Mouse (Mus musculus): Measurements from ENCODE around the gene Zfp786.
"Not testable (repeated sequence)": the region's sequence is repeated elsewhere in the genome, so short reads cannot be mapped to it uniquely, and the experiment has no call there.

Zfp786 gene

DNA sequence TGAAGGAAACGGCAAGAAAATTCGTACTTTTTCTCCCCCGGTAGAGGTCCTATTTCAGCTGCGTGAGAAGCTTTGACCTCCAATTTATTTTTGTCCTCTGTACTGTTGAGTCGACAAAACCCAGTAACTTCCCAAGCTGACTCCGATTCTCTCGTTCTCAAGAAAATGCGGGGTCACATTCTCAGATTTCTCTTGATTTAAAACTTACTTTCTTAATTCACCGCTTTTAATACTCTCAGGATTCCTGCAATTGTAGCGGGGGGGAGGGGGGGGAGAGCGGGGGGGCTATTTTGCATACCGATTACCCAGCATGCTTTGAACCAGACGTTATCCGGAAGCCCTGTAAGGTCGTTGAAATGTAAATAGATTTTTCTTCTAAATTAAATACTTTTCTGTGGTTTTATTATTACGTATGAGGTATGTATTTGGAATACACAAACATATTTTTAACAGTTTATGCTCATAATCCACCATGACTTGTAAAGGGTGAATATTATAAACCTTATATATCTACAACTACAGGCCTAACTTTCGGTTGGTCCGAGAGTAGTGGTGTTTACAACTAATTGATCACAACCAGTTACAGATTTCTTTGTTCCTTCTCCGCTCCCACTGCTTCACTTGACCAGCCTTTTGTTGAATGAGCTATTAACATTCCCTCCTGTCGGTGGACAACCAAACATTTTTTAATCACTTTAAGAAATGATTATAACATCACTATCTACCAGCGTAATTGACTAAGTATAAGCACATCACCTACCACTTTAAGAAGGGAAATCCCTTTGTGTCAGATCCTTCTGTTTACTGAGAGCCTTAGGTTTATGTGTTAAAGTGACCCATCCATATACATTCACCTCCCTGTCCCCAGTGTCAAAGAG, 49.3 kb downstream of the Zfp786 start:
- ATAC-seq (ENCODE audit: low TSS enrichment): peak; percentile 72

DNA sequence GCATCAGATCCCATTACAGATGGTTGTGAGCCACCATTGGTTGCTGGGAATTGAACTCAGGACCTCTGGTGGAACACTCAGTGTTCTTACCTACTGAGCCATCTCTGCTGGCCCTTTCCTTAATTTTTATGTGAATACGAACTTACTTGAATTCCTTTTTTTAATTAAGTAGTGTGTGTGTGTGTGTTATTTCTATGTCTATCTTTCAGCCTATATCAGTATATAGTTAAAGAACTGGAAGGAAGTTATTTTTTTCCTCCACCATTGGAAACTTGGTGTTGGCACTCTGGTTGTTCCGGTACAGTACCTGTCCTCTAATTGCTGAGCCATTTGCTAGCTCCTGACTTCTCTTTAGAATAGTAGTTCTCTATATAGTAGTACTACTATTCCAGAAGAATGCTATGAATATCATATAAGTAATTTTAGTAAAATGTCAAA, 50.1 kb downstream of the Zfp786 start:
- no peak for ATAC-seq (ENCODE audit: low TSS enrichment)

DNA sequence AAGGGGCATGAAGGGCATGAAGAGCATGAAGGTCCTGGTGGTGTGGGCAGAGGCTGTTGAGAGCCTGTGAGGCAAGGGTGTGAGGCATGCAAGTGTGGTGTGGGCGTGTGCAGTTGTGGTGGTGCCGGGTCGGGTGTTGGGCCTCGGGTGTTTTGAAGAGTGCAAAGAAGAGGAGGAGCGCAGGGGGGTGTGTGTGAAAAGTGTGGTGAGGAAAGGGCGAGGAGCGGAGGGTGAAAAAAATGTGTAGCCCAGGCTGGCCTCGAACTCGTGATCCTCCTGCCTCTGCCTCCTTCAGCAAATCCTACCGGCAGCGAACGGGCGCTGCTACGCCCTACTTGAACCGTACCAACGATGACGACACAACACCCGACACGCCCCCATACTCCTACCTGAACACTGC, 58.9 kb downstream of the Zfp786 start:
- 0 out of 2 replicates have a peak, but pooled peaks have one; percentile 31 for ATAC-seq (ENCODE audit: low TSS enrichment)

DNA sequence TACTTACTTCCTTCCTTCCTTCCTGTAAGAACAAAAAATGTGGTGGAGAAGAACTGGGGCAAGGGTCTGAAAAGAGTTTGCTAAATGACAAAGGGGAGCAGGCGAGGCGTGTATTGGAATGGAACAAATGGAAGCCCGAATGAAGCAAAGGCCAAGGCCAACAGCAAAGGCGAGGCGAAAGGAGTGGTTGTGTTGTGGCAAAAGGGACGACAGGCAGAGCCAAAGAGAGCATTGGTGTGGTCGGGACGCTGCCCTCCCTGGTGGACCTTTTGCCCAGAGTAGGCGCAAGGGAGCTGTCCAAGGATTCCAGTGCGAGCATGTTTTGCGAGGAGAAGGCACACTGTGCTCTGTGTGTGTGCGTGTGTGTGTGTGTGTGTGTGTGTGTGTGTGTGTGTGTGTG, 59.6 kb downstream of the Zfp786 start:
- not testable (repeated sequence) for ATAC-seq (ENCODE audit: low TSS enrichment)

DNA sequence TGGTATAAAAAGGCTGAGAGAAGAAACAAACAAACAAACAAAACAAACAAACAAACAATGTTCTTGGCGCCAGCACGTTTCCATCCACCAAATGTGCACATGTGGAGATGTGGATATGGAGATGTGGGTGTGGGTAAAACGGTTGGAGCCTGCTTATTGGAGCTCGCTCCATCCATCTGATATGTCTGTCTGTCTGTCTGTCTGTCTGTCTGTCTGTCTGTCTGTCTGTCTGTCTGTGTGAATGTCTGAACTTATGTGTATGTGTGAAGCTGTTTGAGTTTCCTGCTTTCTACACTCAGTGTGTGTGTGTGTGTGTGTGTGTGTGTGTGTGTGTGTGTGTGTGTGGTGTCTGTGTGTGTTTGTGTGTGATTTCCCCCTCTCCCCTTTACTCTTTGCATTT, 60.8 kb downstream of the Zfp786 start:
- ATAC-seq (ENCODE audit: low TSS enrichment): not testable (repeated sequence)
